ENCODE assay signal across 8 mouse cellular contexts in genomic region chr10:59948363-59949254, GRCm38 (mm10). TPM values are rescaled to one million over a fixed set of nuclear protein-coding genes. Genes with fewer than 3 reads are reported as not detected.
DNase-seq lines count a peak whose midpoint lies in the region; ATAC-seq lines count a peak whose summit lies in the region.

No protein-coding gene starts in this region.

- H3K36me3 ChIP-seq in forebrain, embryonic 14.5 days (ENCODE audit: control insufficient read depth, insufficient read depth, low read length), result 0 out of 2 replicates have a peak, but pooled peaks cover 5% of the 10 kb centered on the region
- H3K36me3 ChIP-seq in midbrain, embryonic 15.5 days (replicated peaks), result no peaks in the 10 kb centered on the region

- peak overlapping the region; percentile 76 for H3K4me2 ChIP-seq in forebrain, embryonic 14.5 days (ENCODE audit: low read length)
- peak overlapping the region; percentile 94 for H3K4me2 ChIP-seq in midbrain, embryonic 15.5 days

- H3K4me1 ChIP-seq in forebrain, embryonic 14.5 days (ENCODE audit: control insufficient read depth, insufficient read depth, low read length), result peaks cover 16% of the 10 kb centered on the region
- H3K4me1 ChIP-seq in midbrain, embryonic 15.5 days, result peaks cover 34% of the 10 kb centered on the region

- DNase-seq in cerebellum, adult 11-12 months, result peak; percentile 57
- no peak for DNase-seq in cerebellum, adult 9-11 months
- DNase-seq in A20 (ENCODE audit: low read depth, low spot score), result peak; percentile 50
- no peak for DNase-seq in forebrain, embryonic 14.5 days (ENCODE audit: low spot score)
- peak; percentile 45 for DNase-seq in induced T-regulatory cell, adult 2 months (ENCODE audit: low read depth)
- no peak for DNase-seq in thymus, postnatal 36 days

- 50% methylated on average over 6 of the region's 6 CpGs for WGBS in forebrain, embryonic 14.5 days
- 55% methylated on average over 6 of the region's 6 CpGs for WGBS in midbrain, embryonic 15.5 days

- ATAC-seq in forebrain, embryonic 14.5 days, result no peak
- no peak for ATAC-seq in midbrain, embryonic 15.5 days (replicated peaks)
- ATAC-seq in monocyte, adult 5-6 weeks (replicated peaks; ENCODE audit: insufficient number of reproducible peaks, low FRiP score, low TSS enrichment, poor library complexity, severe bottlenecking), result no peak

- H3K27ac ChIP-seq in forebrain, embryonic 14.5 days (ENCODE audit: low read depth, low read length), result 0 out of 2 replicates have a peak overlapping the region, but pooled peaks have one; percentile 52
- peak overlapping the region; percentile 21; the same call in 1 of the 2 replicates for H3K27ac ChIP-seq in midbrain, embryonic 15.5 days

- H3K9ac ChIP-seq in forebrain, embryonic 14.5 days (ENCODE audit: low read length), result no peak overlapping the region
- H3K9ac ChIP-seq in midbrain, embryonic 15.5 days, result no peak overlapping the region

- H3K4me3 ChIP-seq in forebrain, embryonic 14.5 days (ENCODE audit: low read depth, low read length), result peak overlapping the region; percentile 96; the same call in 1 of the 2 replicates
- H3K4me3 ChIP-seq in midbrain, embryonic 15.5 days, result 0 out of 2 replicates have a peak overlapping the region, but pooled peaks have one; percentile 75

- H3K9me3 ChIP-seq in forebrain, embryonic 14.5 days (replicated peaks; ENCODE audit: control insufficient read depth, low read length), result no peaks in the 10 kb centered on the region
- no peaks in the 10 kb centered on the region for H3K9me3 ChIP-seq in midbrain, embryonic 15.5 days

- H3K27me3 ChIP-seq in forebrain, embryonic 14.5 days (replicated peaks; ENCODE audit: control insufficient read depth, insufficient read depth, low read length), result no peaks in the 10 kb centered on the region
- H3K27me3 ChIP-seq in midbrain, embryonic 15.5 days (replicated peaks), result no peaks in the 10 kb centered on the region

RNA-seq across cellular contexts. Expression of gene Ddit4, which starts 3.0 kb away (rescaled TPM):
- 10.2 and 11.1 TPM in 2 replicates for polyA plus RNA-seq in forebrain, embryonic 14.5 days (2014; fragmentation: Nextera tagmentation; extraction: Ambion mirVana)
- polyA plus RNA-seq in midbrain, embryonic 15.5 days (2015; fragmentation: Nextera tagmentation; extraction: Ambion mirVana), result 52.6 and 59.4 TPM in 2 replicates
- total RNA-seq in monocyte, adult 5-6 weeks (2017), result 29.5 to 34.2 TPM (median 34.2 TPM) in 3 replicates

RNA-seq across cellular contexts. Expression of gene Ascc1, which starts 54.0 kb away (rescaled TPM):
- 45.4 and 50.2 TPM in 2 replicates for polyA plus RNA-seq in forebrain, embryonic 14.5 days (2014; fragmentation: Nextera tagmentation; extraction: Ambion mirVana)
- polyA plus RNA-seq in midbrain, embryonic 15.5 days (2015; fragmentation: Nextera tagmentation; extraction: Ambion mirVana), result 47.4 and 48.7 TPM in 2 replicates
- 13.0 to 19.4 TPM (median 18.4 TPM) in 3 replicates for total RNA-seq in monocyte, adult 5-6 weeks (2017)

RNA-seq across cellular contexts. Expression of gene Anapc16, which starts 54.3 kb away (rescaled TPM):
- polyA plus RNA-seq in forebrain, embryonic 14.5 days (2014; fragmentation: Nextera tagmentation; extraction: Ambion mirVana), result 96.5 and 99.7 TPM in 2 replicates
- 106 and 109 TPM in 2 replicates for polyA plus RNA-seq in midbrain, embryonic 15.5 days (2015; fragmentation: Nextera tagmentation; extraction: Ambion mirVana)
- total RNA-seq in monocyte, adult 5-6 weeks (2017), result 69.0 to 89.0 TPM (median 82.7 TPM) in 3 replicates

Comparison
In these comparisons a context has a peak if more than half of its experiments do, and no peak if none do; other contexts are left out.
1. DNase-seq: peak in cerebellum, adult 11-12 months (single experiment), A20 (single experiment) and induced T-regulatory cell, adult 2 months (single experiment); none in cerebellum, adult 9-11 months (single experiment), forebrain, embryonic 14.5 days (single experiment) and thymus, postnatal 36 days (0 of 2).